Mouse (Mus musculus) naive thymus-derived CD4-positive, alpha-beta T cell, adult 2 months (primary cell): Measurements from ENCODE around the gene Irf1.

Source experiments
- DNase-seq: peaks from one replicate; pipeline ENCODE4 v3.0.0-alpha.2; 2011; ENCODE audit warnings: low read depth

The Irf1 gene

DNA sequence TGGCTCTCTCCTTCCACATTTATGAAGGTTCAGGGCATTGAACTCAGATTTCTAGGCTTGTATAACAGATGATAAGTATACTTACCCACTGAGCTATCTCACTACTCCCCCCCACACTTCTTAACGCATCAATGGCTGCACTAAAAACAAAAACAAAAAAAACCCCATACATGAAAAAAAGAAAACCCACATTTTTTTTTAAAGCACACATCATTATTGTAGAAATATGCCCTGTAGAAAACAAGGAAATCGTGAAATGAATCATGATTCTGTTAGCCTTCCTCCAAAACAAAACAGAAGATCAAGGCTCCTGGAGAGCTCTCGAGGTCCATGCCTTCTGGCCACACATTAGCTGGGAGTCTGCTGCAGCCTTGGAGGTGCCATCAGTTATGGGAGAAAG lies 41.5 kb downstream of the Irf1 start:
- DNase-seq: no peak

DNA sequence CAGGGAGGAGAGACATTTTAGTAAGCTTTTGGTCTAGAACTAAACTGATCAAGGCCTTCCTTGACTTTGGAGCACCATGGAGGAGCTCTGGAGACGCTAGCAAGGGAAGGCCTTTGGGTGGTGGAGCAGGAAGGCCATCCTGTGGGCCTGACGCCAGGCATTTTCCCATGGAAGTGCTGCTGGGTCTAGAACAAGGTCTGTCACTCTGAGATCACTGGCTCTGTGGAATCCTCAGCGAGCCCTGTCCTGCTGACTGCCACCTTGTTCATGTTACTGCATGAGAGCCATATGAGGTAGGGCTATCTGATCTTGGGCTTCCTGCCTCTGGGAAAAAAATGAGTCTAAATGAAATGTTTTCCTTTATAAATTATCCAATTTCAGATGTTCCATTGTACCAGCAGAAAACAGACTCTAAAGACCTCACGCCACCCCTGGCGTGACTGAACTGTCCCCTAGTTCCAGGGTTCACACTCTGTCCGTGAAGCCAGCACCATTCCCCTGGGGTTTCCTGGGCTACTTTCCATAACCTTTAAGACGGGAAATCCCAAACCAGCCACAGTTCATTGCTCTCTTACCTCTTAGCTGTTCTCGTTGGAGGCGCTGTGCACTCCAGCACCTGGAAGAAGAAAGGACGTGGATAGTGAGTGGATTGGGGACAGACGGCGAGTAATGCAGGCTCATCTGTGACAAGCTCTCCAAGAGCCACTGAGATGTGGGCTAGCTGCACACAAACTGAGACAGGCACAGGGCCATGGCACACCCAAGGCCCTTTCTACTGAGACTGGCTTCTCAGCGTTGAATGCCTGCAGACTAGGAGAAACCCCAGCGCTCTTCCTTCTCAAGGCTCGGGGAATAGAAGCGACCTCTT lies 43.4 kb downstream of the Irf1 start:
- DNase-seq: no peak

GRCm38 (mm10) chr11:53814810-53815209 lies 45.0 kb downstream of the Irf1 start:
- DNase-seq: no peak

- DNase-seq: no peak
Measured at GRCm38 (mm10) chr11:53816841-53817375, 47.1 kb downstream of the Irf1 start.

DNA sequence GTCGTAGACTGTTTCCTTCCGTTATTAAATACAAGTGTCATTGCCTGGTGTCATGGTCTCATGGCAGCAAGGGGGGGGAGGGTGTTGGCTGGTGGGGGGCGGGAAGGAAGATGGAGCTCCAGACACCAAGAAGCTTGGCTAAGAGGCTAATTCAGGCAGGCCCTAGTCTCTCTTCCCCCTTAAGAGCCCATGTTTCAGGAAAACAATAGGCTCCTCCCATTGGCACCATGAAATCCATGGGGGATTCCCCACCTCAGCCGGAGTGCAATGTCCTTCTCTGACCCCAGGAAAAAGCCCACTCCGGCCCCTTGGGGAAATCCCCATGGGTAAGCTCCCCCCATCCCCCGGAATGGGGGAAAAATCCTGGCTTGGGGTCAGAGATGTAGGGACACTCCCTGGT lies 49.0 kb downstream of the Irf1 start:
- no peak for DNase-seq

GRCm38 (mm10) chr11:53819511-53819910 lies 49.7 kb downstream of the Irf1 start:
- no peak for DNase-seq

DNA sequence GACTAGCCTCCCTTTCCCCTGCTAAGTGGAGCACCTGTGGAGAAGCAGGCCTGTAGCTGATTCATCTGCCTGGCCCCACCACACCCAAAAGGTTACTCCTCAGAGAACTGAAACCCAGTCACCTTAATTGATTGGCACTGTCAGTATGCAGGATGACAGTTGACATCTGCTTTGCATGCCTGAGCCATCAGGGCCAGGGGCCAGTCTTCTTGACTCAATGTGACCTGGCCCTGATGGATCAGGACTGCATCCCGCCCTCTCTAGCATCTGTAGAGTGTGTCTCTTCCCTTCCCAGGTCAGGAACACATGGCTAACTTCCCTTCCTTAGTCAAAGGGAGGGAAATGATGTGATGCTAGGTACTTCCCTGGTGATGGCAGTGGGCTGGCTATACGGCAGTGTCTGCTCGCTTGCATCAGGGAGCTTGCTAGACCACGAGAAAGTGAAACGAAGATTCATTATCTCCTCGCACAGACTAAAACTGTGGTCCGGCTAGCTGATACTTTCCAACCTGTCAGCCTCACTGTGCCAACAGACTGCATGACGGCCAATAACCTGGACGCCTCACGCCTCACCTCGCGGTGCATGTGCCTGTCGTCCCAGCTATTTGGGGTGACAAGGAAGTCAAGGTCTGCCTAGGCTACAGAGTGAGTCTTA lies 50.8 kb downstream of the Irf1 start:
- no peak for DNase-seq

DNA sequence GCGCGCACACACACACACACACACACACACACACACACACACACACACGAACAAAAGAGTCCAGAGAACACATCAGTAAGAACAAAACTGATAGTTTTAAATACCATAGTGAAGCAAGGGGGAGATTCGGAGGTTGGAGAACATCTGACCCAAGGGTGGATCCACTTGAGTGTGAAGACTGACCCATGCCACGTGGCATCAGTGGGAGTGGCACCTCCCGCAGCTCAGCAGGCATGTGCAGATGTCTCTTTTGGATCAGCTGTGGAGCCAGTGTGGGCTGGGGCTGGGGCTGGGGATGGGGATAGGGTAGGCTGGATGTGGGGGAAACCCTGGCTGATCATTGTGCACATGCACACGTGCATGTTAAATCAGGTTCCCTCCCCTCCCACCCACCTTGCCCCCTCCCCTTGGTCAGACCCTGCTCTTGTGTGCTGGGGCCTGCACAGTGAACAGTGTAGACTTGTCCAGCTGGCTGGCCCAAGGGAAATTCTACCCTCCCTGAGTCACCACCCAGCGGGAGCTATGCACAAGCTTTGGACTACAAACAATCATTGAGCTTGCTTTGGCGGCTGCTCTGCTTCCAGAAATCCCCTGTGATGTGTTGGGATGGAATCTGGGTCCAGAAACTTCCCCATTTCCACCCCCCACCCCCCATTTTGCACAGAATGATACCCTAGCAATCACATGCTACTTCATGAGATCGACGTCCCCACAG lies 51.6 kb downstream of the Irf1 start:
- DNase-seq: no peak

- DNase-seq: no peak
Measured at GRCm38 (mm10) chr11:53821945-53822338, 52.1 kb downstream of the Irf1 start.

GRCm38 (mm10) chr11:53825409-53825808 lies 55.6 kb downstream of the Irf1 start:
- DNase-seq: no peak
